ENCODE assay signal across 21 mouse cellular contexts in the genomic region with DNA sequence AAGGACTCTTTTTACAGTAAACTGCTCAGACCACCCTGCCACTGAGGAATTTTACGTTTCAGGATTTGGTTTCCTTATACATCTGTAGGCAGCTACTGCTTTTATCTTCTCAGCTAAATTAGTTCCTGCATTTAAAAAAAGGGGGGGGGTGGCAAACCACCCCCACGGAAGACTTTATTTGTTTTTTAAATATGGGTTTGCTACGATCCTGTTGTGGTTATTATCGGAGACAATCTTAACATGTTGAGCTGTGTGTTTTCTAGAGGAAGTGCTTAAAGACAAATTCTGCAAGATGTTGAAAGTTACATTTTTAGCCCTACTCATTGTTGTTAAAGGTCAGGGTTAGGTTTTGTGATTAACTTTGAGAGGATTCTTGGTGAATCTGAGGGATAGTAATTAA.
A peak's percentile ranks its signal among the peaks of the same experiment; 100 is the strongest.
DNase-seq lines count a peak whose midpoint lies in the region; ATAC-seq and TF ChIP-seq lines count a peak whose summit lies in the region.
"Had no signal": no experiment of that assay in that cellular context is flagged by ENCODE, and none has a peak within 500 bp of the region (broad histone marks: within the 10 kb centered on the region; RNA-seq: fewer than 3 reads in every experiment).

No protein-coding gene starts in this region.

- no peak overlapping the region for H3K4me3 ChIP-seq in hindbrain, embryonic 16.5 days (ENCODE audit: low read length)
- no peak overlapping the region for H3K4me3 ChIP-seq in layer of hippocampus, adult 2 months
- H3K4me3 ChIP-seq: forebrain, embryonic 15.5 days; hindbrain, embryonic 10.5 days; limb, embryonic 12.5 days; liver, embryonic 15.5 days; megakaryocyte, embryonic 14.5 days had no signal

- peak; percentile 84 for DNase-seq in 416B (ENCODE audit: low read depth)
- DNase-seq in CD4-positive helper T cell, adult 2 months (ENCODE audit: low read depth, low spot score), result peak; percentile 74
- peak; percentile 18 for DNase-seq in brain, adult 2 months (ENCODE audit: low read depth, low spot score)
- DNase-seq in naive thymus-derived CD4-positive, alpha-beta T cell, adult 2 months (ENCODE audit: low read depth), result peak; percentile 63
- no peak for DNase-seq in layer of hippocampus, adult 2 months (ENCODE audit: low spot score in 2 of 2)
- no peak for DNase-seq in urinary bladder, adult 2 months (ENCODE audit: low spot score)
- DNase-seq: adrenal gland, adult 2 months; cerebellum, adult 9-11 months; gastrocnemius, postnatal 25 days; kidney, adult 8-10 months; kidney, postnatal 36 days; right cerebral cortex, postnatal 4 days had no signal

- no peak overlapping the region for H3K4me2 ChIP-seq in hindbrain, embryonic 16.5 days (ENCODE audit: low read length)
- H3K4me2 ChIP-seq: forebrain, embryonic 15.5 days; limb, embryonic 12.5 days; liver, embryonic 15.5 days had no signal

- no peak for TF ChIP-seq CTCF in layer of hippocampus, adult 2 months (conservative IDR thresholded peaks at IDR 0.05)

- 76% methylated on average over 4 of the region's 4 CpGs for WGBS in hindbrain, embryonic 16.5 days

- no peaks in the 10 kb centered on the region for H3K27me3 ChIP-seq in hindbrain, embryonic 16.5 days (replicated peaks; ENCODE audit: control insufficient read depth, insufficient read depth, low read length)
- H3K27me3 ChIP-seq: CH12.LX; forebrain, embryonic 15.5 days; limb, embryonic 12.5 days; liver, embryonic 15.5 days; megakaryocyte, embryonic 14.5 days had no signal

- no peak overlapping the region for H3K9ac ChIP-seq in hindbrain, embryonic 16.5 days (ENCODE audit: low read depth, low read length)
- H3K9ac ChIP-seq: forebrain, embryonic 15.5 days; limb, embryonic 12.5 days; liver, embryonic 15.5 days had no signal

- no peaks in the 10 kb centered on the region for H3K36me3 ChIP-seq in hindbrain, embryonic 16.5 days (ENCODE audit: control insufficient read depth, insufficient read depth, low read length)
- H3K36me3 ChIP-seq: forebrain, embryonic 15.5 days; hindbrain, embryonic 10.5 days; limb, embryonic 12.5 days; liver, embryonic 15.5 days had no signal

- H3K27ac ChIP-seq in hindbrain, embryonic 16.5 days (ENCODE audit: low read depth, low read length), result no peak overlapping the region
- no peak overlapping the region for H3K27ac ChIP-seq in layer of hippocampus, adult 2 months
- H3K27ac ChIP-seq: forebrain, embryonic 15.5 days; hindbrain, embryonic 10.5 days; limb, embryonic 12.5 days; liver, embryonic 15.5 days had no signal

- ATAC-seq in hindbrain, embryonic 16.5 days, result no peak
- ATAC-seq: forebrain, embryonic 15.5 days; lung, postnatal 0 days; midbrain, embryonic 16.5 days had no signal

- H3K9me3 ChIP-seq in hindbrain, embryonic 16.5 days (ENCODE audit: control insufficient read depth, low read length), result no peaks in the 10 kb centered on the region
- H3K9me3 ChIP-seq: forebrain, embryonic 15.5 days; hindbrain, embryonic 10.5 days; limb, embryonic 12.5 days; liver, embryonic 15.5 days; megakaryocyte, embryonic 14.5 days had no signal

- H3K4me1 ChIP-seq in hindbrain, embryonic 16.5 days (ENCODE audit: control insufficient read depth, insufficient read depth, low read depth, low read length), result no peaks in the 10 kb centered on the region
- H3K4me1 ChIP-seq: forebrain, embryonic 15.5 days had no signal

Comparison
In these comparisons a context has a peak if more than half of its experiments do, and no peak if none do; other contexts are left out.
1. DNase-seq: peak in 416B (single experiment), CD4-positive helper T cell, adult 2 months (single experiment), brain, adult 2 months (single experiment) and naive thymus-derived CD4-positive, alpha-beta T cell, adult 2 months (single experiment); none in layer of hippocampus, adult 2 months (0 of 2) and urinary bladder, adult 2 months (single experiment).